Mouse (Mus musculus): ENCODE measurements at regions not wholly inside any gene's neighbourhood (a gene's known extent, or its start where the extent isn't known, plus 50 kb on each side); places are given as distances from the start of the nearest gene placed in this dataset.

DNA sequence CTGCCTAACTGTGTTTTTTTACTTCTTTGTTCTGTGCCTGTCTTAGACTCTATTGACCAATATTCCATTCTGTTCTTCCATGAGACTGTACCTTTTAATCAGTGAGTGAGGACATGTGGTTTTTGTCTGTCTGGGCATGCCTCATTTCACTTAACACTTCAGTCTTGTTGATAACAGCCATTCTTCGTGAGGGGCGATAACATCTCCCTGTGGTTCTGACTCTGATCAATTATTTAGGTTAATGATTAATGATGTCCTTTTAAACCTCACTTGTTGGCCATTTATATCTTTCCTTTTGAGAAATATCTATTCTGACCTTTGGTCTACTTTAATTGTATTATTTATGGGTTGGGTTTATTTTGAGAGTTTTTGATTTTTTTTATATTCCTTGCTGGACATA is 496.0 kb downstream of the Cd109 start:
- Histone ChIP-seq H3K9ac (ENCODE audit: low read depth, low read length) (no peak overlapping the region), H3K4me3 (replicated peaks; ENCODE audit: low read depth, low read length) (no peak overlapping the region), H3K4me2 (ENCODE audit: low read length) (no peak overlapping the region), H3K27me3 (ENCODE audit: insufficient read depth, low read length) (no peaks in the 10 kb centered on the region), H3K4me1 (replicated peaks; ENCODE audit: insufficient read depth, low read length) (no peaks in the 10 kb centered on the region), H3K9me3 (replicated peaks; ENCODE audit: low read length) (no peaks in the 10 kb centered on the region), H3K36me3 (ENCODE audit: insufficient read depth, low read length) (no peaks in the 10 kb centered on the region), H3K27ac (no peak overlapping the region)
- TF ChIP-seq CTCF (IDR thresholded peaks at IDR 0.05; ENCODE audit: low read depth), result no peak
- DNase-seq (ENCODE audit: low spot score) (peak; percentile 10), ATAC-seq (replicated peaks; ENCODE audit: low FRiP score, low read depth) (no peak)
- 17% methylated on average over 2 of the region's 2 CpGs for WGBS

DNA sequence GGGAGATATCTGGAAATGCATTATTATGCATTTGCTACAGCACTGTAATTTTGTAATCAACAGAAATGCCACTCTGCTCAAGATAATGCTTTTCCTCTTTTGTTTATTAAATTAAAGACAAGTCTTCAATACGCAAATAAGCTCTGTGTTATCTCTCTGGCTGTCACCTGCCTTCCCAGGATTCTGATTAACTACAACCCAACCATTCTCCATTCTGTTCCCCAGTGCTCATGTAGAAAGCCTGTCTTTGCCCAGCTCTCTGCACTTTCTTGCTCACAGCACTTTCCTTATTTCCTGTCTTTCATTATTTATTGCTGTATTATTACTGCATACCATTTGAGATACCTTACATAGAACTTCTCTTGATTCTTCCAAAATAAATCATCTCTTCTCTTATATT is 525.6 kb downstream of the Cd109 start:
- Histone ChIP-seq H3K27ac (no peak overlapping the region), H3K36me3 (ENCODE audit: insufficient read depth, low read length) (no peaks in the 10 kb centered on the region), H3K9ac (ENCODE audit: low read depth, low read length) (no peak overlapping the region), H3K9me3 (replicated peaks; ENCODE audit: low read length) (no peaks in the 10 kb centered on the region), H3K4me3 (replicated peaks; ENCODE audit: low read depth, low read length) (no peak overlapping the region), H3K4me2 (ENCODE audit: low read length) (no peak overlapping the region), H3K4me1 (replicated peaks; ENCODE audit: insufficient read depth, low read length) (no peaks in the 10 kb centered on the region), H3K27me3 (ENCODE audit: insufficient read depth, low read length) (no peaks in the 10 kb centered on the region)
- DNase-seq (ENCODE audit: low spot score) (no peak), ATAC-seq (replicated peaks; ENCODE audit: low FRiP score, low read depth) (no peak)
- WGBS, result 82% methylated on average over 1 of the region's 1 CpGs
- TF ChIP-seq CTCF (IDR thresholded peaks at IDR 0.05; ENCODE audit: low read depth), result no peak

DNA sequence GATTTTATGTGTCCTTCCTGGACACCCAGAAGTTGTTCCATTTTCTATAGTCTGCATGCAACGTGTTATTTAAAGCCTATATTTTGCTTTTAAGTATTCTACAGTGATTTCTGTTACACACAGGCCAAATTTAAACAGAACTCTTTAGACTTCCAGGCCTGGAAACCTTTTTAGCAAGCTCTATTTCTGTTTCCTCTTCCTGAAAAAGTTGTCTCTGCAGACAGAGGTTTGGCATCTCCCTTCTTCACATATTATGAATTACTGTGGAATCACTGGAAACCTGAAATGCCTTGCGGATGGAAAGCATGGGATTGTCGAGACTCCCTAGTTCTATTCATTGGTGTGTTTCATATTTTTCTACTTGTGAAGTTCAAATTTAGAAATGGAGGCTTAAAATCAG is 530.7 kb downstream of the Cd109 start:
- no peak for TF ChIP-seq CTCF (IDR thresholded peaks at IDR 0.05; ENCODE audit: low read depth)
- no peaks in the 10 kb centered on the region for H3K4me1 ChIP-seq (replicated peaks; ENCODE audit: insufficient read depth, low read length)
- 67% methylated on average over 3 of the region's 3 CpGs for WGBS
- no peak overlapping the region for H3K4me3 ChIP-seq (replicated peaks; ENCODE audit: low read depth, low read length)
- no peak overlapping the region for H3K9ac ChIP-seq (ENCODE audit: low read depth, low read length)
- no peaks in the 10 kb centered on the region for H3K9me3 ChIP-seq (replicated peaks; ENCODE audit: low read length)
- H3K27me3 ChIP-seq (ENCODE audit: insufficient read depth, low read length), result no peaks in the 10 kb centered on the region
- DNase-seq (ENCODE audit: low spot score) (no peak), ATAC-seq (replicated peaks; ENCODE audit: low FRiP score, low read depth) (no peak)
- H3K27ac ChIP-seq, result no peak overlapping the region
- H3K36me3 ChIP-seq (ENCODE audit: insufficient read depth, low read length), result no peaks in the 10 kb centered on the region
- H3K4me2 ChIP-seq (ENCODE audit: low read length), result no peak overlapping the region

DNA sequence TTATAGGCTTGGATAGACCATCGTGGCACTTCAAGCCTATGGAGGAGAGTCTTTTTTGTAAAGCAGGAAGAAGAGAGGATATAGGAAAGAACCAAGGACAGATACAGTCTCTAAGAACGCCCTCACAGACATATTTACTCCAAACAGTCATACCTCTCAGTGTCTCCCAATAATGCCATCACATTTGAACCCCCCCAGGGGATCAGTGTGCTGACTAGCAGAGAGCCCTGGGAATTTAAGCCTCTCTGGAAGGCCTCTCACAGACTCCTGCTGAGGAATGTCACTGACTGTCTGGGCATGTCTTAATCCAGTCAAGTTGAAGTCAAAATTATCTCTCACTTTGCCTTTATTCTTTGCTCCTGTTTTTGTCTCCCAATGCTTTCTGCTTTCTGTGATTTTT is 550.2 kb downstream of the Cd109 start:
- DNase-seq (ENCODE audit: low spot score), result no peak
- Histone ChIP-seq H3K27ac (no peak overlapping the region), H3K36me3 (ENCODE audit: insufficient read depth, low read length) (no peaks in the 10 kb centered on the region)

DNA sequence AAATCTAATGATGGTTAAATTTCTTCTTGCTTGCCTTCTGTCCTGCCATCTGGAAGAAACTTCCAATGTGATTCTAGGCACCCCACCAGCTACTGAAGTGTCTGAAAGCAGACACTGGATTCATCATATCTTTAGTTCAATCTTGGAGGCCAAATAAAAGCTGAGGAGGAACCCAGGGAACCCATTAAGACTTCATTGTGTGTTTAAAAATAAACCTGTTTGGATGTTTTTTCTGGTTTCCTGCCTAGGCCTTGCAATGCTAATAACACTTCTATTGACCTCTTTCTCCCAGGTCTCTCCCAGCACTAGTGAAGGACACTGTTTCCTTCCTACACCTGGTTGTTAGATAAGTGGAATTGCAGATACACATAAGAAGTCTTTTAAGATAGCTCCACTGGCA is 545.6 kb downstream of the Col12a1 start:
- no peaks in the 10 kb centered on the region for H3K9me3 ChIP-seq (replicated peaks; ENCODE audit: low read length)
- DNase-seq (ENCODE audit: low spot score) (no peak), ATAC-seq (replicated peaks; ENCODE audit: low FRiP score, low read depth) (no peak)
- H3K4me1 ChIP-seq (replicated peaks; ENCODE audit: insufficient read depth, low read length), result no peaks in the 10 kb centered on the region
- H3K4me2 ChIP-seq (ENCODE audit: low read length), result no peak overlapping the region
- H3K4me3 ChIP-seq (replicated peaks; ENCODE audit: low read depth, low read length), result no peak overlapping the region
- H3K27me3 ChIP-seq (ENCODE audit: insufficient read depth, low read length), result no peaks in the 10 kb centered on the region
- TF ChIP-seq CTCF (IDR thresholded peaks at IDR 0.05; ENCODE audit: low read depth), result no peak
- no peak overlapping the region for H3K9ac ChIP-seq (ENCODE audit: low read depth, low read length)
- H3K27ac ChIP-seq, result no peak overlapping the region
- H3K36me3 ChIP-seq (ENCODE audit: insufficient read depth, low read length), result no peaks in the 10 kb centered on the region

More for the DNA sequence above, 550.2 kb downstream of the Cd109 start:
- Histone ChIP-seq H3K9ac (ENCODE audit: low read depth, low read length) (no peak overlapping the region), H3K9me3 (replicated peaks; ENCODE audit: low read length) (no peaks in the 10 kb centered on the region), H3K4me3 (replicated peaks; ENCODE audit: low read depth, low read length) (no peak overlapping the region), H3K4me2 (ENCODE audit: low read length) (no peak overlapping the region), H3K27me3 (ENCODE audit: insufficient read depth, low read length) (no peaks in the 10 kb centered on the region), H3K4me1 (replicated peaks; ENCODE audit: insufficient read depth, low read length) (no peaks in the 10 kb centered on the region)
- no peak for TF ChIP-seq CTCF (IDR thresholded peaks at IDR 0.05; ENCODE audit: low read depth)
- no peak for ATAC-seq (replicated peaks; ENCODE audit: low FRiP score, low read depth)
- 74% methylated on average over 2 of the region's 2 CpGs for WGBS

DNA sequence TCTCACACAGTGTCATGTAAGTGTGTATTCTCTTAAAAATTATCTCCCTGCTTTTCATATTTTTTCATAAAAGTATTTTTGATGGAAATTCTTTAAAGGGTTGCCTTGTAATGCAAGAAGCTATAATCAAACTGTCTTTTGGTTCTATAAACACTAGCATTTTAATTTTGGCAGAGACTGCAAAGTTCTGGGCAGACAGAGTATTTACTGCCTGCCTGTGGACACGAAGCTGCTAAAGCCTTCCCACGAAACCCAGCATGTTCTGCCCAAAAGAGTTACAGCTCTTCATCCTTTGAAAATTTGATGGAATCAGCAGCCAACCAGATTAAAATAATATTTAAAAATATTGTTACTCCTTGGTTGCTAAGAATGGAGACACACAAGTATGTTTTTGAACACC is 538.7 kb downstream of the Col12a1 start:
- Histone ChIP-seq H3K4me3 (replicated peaks; ENCODE audit: low read depth, low read length) (no peak overlapping the region), H3K4me2 (ENCODE audit: low read length) (no peak overlapping the region), H3K36me3 (ENCODE audit: insufficient read depth, low read length) (no peaks in the 10 kb centered on the region), H3K9ac (ENCODE audit: low read depth, low read length) (no peak overlapping the region), H3K4me1 (replicated peaks; ENCODE audit: insufficient read depth, low read length) (no peaks in the 10 kb centered on the region), H3K9me3 (replicated peaks; ENCODE audit: low read length) (no peaks in the 10 kb centered on the region), H3K27me3 (ENCODE audit: insufficient read depth, low read length) (no peaks in the 10 kb centered on the region), H3K27ac (no peak overlapping the region)
- ATAC-seq (replicated peaks; ENCODE audit: low FRiP score, low read depth) (no peak), DNase-seq (ENCODE audit: low spot score) (peak; percentile 12)
- TF ChIP-seq CTCF (IDR thresholded peaks at IDR 0.05; ENCODE audit: low read depth), result no peak
- 59% methylated on average over 2 of the region's 2 CpGs for WGBS

DNA sequence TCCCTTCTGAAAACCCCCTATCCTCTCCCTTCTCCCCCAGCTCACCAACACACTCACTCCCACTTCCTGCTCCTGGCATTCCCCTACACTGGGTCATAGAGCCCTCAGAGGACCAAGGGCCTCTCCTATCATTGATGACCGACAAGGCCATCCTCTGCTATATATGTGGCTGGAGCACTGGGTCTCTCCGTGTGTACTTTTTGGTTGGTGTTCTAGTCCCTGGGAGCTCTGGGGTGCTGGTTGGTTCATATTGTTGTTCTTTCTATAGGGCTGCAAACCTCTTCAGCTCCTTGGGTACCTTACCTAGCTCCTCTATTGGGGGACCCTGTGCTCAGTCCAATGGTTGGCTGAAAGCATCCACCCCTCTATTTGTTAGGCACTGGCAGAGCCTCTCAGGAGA is 523.2 kb downstream of the Col12a1 start:
- WGBS, result 89% methylated on average over 2 of the region's 2 CpGs
- no peak for TF ChIP-seq CTCF (IDR thresholded peaks at IDR 0.05; ENCODE audit: low read depth)
- Histone ChIP-seq H3K9me3 (replicated peaks; ENCODE audit: low read length) (no peaks in the 10 kb centered on the region), H3K9ac (ENCODE audit: low read depth, low read length) (no peak overlapping the region), H3K27ac (no peak overlapping the region), H3K4me3 (replicated peaks; ENCODE audit: low read depth, low read length) (no peak overlapping the region), H3K4me2 (ENCODE audit: low read length) (no peak overlapping the region), H3K27me3 (ENCODE audit: insufficient read depth, low read length) (no peaks in the 10 kb centered on the region), H3K36me3 (ENCODE audit: insufficient read depth, low read length) (no peaks in the 10 kb centered on the region), H3K4me1 (replicated peaks; ENCODE audit: insufficient read depth, low read length) (no peaks in the 10 kb centered on the region)
- DNase-seq (ENCODE audit: low spot score), result no peak
- no peak for ATAC-seq (replicated peaks; ENCODE audit: low FRiP score, low read depth)

Data from kidney, postnatal 0 days (tissue).